Mouse (Mus musculus) left cerebral cortex, adult 2 months (tissue): ENCODE measurements around the gene B3gnt3. TPM values are rescaled to one million over a fixed set of nuclear protein-coding genes. Genes with fewer than 3 reads are reported as not detected.
"Not testable (repeated sequence)": the region's sequence is repeated elsewhere in the genome, so short reads cannot be mapped to it uniquely, and the experiment has no call there.

Experiments used
- DNase-seq, 2 experiments: peaks; one replicate each; pipeline ENCODE4 v3.0.0; 2021 to 2022; ENCODE audit warnings: low spot score in 2 of 2, mixed read lengths in 1 of 2; ENCODE audit errors: extremely low spot score in 1 of 2
- H3K27ac ChIP-seq: fragments of 200-600 bp; 2 replicates; pipeline ENCODE4 v1.8.1; 2022
- H3K4me3 ChIP-seq: fragments of 200-600 bp; 2 replicates; pipeline ENCODE4 v1.8.1; 2022
- CTCF ChIP-seq: fragments of 200-600 bp; IDR thresholded peaks from 2 replicates; pipeline ENCODE4 v1.8.1; 2022; ENCODE audit warnings: antibody characterized with exemption, mild to moderate bottlenecking, moderate library complexity
- intact Hi-C: fragments of 180-260 bp; cut with DNase I; formaldehyde crosslinking; loops from one replicate; pipeline ENCODE4 v1.15.1; 2025
- long read RNA-seq, 2 experiments: library from polyadenylated mRNA; stranded (forward); transcript quantifications; one replicate each; pipeline ENCODE4 v2.0.0; 2021; ENCODE audit warnings: borderline mapping rate in 2 of 2
- total RNA-seq, 2 experiments: library from RNA; stranded (reverse); gene quantifications; 2 replicates each; pipeline ENCODE4 v1.2.3; 2021

Gene B3gnt3
- under 1 TPM; 0.68 to 0.79 TPM for total RNA-seq
- long read RNA-seq, experiment 1, result 0 reads
- long read RNA-seq, experiment 2, result 0 reads

- intact Hi-C loops, result no loop called here
- peak within 1 kb of the TSS; percentile 23 for H3K4me3 ChIP-seq
- DNase-seq, result no peak
- no peak within 1 kb of the TSS for H3K27ac ChIP-seq
- no peak for TF ChIP-seq CTCF
Measured at GRCm38 (mm10) chr8:71701414-71702086, at the start of gene B3gnt3. Gene B3gnt3, minus strand, starts transcription at chr8:71701789.

GRCm38 (mm10) chr8:71749321-71750075 lies 47.9 kb upstream of the B3gnt3 start:
- intact Hi-C loops, result loop anchor here (5.0 kb wide), 1 partner anchor 462 kb away; no protein-coding TSS in a partner anchor
- not testable (repeated sequence) for H3K27ac ChIP-seq, H3K4me3 ChIP-seq, DNase-seq

GRCm38 (mm10) chr8:71747082-71747481 lies 45.5 kb upstream of the B3gnt3 start:
- H3K4me3 ChIP-seq, DNase-seq, H3K27ac ChIP-seq: not testable (repeated sequence)
- intact Hi-C loops, result loop anchor here (5.0 kb wide), 1 partner anchor 460 kb away; no protein-coding TSS in a partner anchor

GRCm38 (mm10) chr8:71745322-71745721 lies 43.7 kb upstream of the B3gnt3 start:
- intact Hi-C loops, result loop anchor here (5.0 kb wide), 1 partner anchor 458 kb away; no protein-coding TSS in a partner anchor
- TF ChIP-seq CTCF, result no peak
- no peak overlapping the region for H3K27ac ChIP-seq
- H3K4me3 ChIP-seq, result no peak overlapping the region
- no peak for DNase-seq

- Histone ChIP-seq H3K4me3 (no peak overlapping the region), H3K27ac (no peak overlapping the region)
- no peak; the same call in 1 of the 2 replicates for TF ChIP-seq CTCF
- no peak for DNase-seq
- intact Hi-C loops, result no loop called here
Measured at GRCm38 (mm10) chr8:71742783-71743182, 41.2 kb upstream of the B3gnt3 start.

- no peak overlapping the region for H3K4me3 ChIP-seq
- intact Hi-C loops, result no loop called here
- H3K27ac ChIP-seq, result no peak overlapping the region
- DNase-seq, result no peak
- TF ChIP-seq CTCF, result no peak
Measured at GRCm38 (mm10) chr8:71741687-71742114, 40.1 kb upstream of the B3gnt3 start.

GRCm38 (mm10) chr8:71741226-71741625 lies 39.6 kb upstream of the B3gnt3 start:
- DNase-seq, result no peak
- intact Hi-C loops, result no loop called here
- Histone ChIP-seq H3K4me3 (no peak overlapping the region), H3K27ac (no peak overlapping the region)
- no peak for TF ChIP-seq CTCF

- DNase-seq, intact Hi-C loops, H3K27ac ChIP-seq, H3K4me3 ChIP-seq: not testable (repeated sequence)
Measured at GRCm38 (mm10) chr8:71738316-71738715, 36.7 kb upstream of the B3gnt3 start.

GRCm38 (mm10) chr8:71731652-71732230 lies 30.2 kb upstream of the B3gnt3 start:
- TF ChIP-seq CTCF, result peak; percentile 64
- Histone ChIP-seq H3K27ac (no peak overlapping the region), H3K4me3 (no peak overlapping the region)
- intact Hi-C loops, result loop anchor here (1.0 kb wide), 1 partner anchor 22 kb away; no protein-coding TSS in a partner anchor
- peak; percentile 72 to 78 for DNase-seq

- no peak for TF ChIP-seq CTCF
- Histone ChIP-seq H3K27ac (peak overlapping the region; percentile 89), H3K4me3 (peak overlapping the region; percentile 33)
- DNase-seq, result peak in 1 of 2 experiments; percentile 23
- intact Hi-C loops, result no loop called here
Measured at GRCm38 (mm10) chr8:71728826-71729620, 27.4 kb upstream of the B3gnt3 start.

- Histone ChIP-seq H3K27ac (peak overlapping the region; percentile 89), H3K4me3 (peak overlapping the region; percentile 33)
- intact Hi-C loops, result no loop called here
- DNase-seq, result peak; percentile 40 to 47
- no peak for TF ChIP-seq CTCF
Measured at GRCm38 (mm10) chr8:71728240-71728785, 26.7 kb upstream of the B3gnt3 start.
